Mouse (Mus musculus) left cerebral cortex, adult 18-20 months (tissue): ENCODE measurements at regions not wholly inside any gene's neighbourhood (a gene's known extent, or its start where the extent isn't known, plus 50 kb on each side); places are given as distances from the start of the nearest gene placed in this dataset.

Experiments
- DNase-seq, 2 experiments: peaks; one replicate each; pipeline ENCODE4 v3.0.0; 2021 to 2022; ENCODE audit warnings: low spot score in 2 of 2, mixed read lengths in 1 of 2

DNA sequence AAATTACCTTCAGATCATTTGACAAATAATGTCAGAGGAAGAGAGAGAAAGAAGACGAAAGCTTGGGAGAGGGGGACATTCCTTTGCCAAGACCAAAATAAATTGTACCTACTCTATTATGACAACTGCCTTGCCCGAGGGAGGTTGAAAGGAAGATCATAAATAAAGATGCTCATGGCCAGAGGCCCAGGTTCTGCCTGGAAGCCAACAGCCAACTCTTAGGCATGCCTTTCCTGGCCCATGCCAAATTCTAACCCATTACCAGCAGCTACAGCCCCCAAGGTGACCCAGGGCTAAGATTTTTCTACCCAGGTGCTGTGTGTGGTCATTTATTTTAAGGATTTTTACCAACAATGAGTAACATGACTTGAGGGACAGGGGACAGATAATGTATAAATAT lies 54.9 kb downstream of the Cbln1 start:
- no peak for DNase-seq

GRCm38 (mm10) chr8:87415051-87415630 lies 57.3 kb downstream of the Cbln1 start:
- no peak for DNase-seq

DNA sequence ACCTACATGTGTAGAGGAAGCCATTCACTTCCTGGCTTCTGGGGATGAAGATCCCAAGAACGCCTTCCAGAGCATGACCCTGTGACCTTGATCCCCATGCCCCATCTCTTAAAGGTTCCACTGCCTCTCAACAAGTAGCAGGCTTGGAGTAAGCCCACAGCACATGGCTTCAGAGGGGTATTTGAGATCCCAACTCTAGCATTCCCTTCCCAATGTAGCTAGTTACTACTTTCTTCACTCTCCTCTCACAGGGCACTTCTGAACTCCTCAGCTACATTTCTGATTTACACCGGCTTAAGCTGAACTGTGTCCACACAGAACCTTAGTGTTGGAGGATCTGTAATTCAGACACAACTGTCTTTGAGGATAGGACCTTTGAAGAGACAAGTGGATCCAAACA lies 83.4 kb downstream of the Cbln1 start:
- no peak for DNase-seq

DNA sequence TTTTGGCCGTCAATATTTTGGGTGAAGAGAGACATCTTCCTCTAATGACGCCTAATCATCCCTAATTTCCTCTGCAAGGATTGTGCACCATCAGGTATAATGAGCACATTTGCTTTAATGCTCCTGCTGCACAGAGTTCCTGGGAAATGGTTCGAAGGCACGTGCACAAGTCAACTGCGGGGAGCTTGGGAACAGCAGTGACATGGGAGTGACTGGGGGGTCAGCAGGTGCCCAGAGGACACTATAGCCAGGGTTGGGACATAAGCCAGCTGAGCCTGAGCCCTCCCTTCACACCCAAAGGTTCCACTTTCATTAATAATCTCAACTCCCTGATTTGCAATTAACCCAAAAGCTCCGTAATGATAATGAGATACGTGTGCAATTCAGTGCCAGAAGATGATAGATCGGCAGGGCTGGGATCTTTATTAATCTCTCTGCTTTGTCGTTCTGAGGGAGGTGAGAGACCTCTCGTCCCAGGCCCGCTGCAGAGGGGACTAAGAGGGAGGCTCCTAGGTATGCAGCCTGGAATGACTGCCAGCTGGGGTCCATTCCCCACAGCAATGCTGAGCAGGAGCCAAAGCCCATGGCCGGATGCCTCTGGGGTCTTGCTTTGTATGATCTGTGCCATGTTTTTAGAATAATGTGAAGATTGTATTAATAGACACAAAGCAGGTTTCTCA lies 88.7 kb downstream of the Cbln1 start:
- DNase-seq = no peak

GRCm38 (mm10) chr8:87382311-87382710 lies 90.1 kb downstream of the Cbln1 start:
- DNase-seq = no peak

DNA sequence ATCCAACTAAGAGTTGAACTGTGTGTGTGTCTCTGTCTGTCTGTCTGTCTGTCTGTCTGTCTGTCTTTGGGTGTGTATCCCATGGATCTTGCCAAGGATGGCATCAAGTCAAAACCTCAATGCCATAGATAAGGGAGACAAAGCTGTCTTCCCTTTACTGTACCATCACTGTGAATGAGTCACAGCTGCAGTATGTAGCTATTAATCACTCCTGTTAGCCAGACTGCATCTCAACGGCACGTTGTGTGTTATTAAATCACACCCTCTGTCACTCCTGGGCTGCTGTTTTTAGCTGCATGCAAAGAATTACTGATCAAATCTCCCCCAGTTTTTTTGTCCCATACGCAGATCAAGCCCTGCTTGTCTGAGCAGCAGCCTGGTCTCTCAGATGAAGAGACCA lies 91.6 kb downstream of the Cbln1 start:
- DNase-seq = no peak

- no peak for DNase-seq
Measured at GRCm38 (mm10) chr8:87379296-87379695, 93.1 kb downstream of the Cbln1 start.

DNA sequence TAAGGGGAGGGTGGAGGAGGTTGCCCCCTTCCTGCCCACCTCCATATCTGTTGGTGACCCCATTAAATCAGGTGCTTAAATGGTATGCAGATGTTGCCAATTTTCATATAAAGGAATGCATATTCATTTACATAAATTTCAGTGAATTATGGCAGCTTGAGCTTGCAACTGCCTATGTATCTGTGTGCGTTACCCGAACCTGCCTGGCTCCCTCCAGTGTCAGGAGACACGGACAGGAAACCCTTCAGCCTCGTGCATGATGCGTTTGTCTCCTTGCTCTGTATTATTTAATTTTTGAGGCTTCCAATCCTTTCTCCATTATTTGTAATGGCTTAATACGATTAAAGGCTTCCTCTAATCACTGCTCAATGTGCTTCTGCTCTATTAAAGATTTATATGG lies 98.4 kb downstream of the Cbln1 start:
- DNase-seq = no peak

DNA sequence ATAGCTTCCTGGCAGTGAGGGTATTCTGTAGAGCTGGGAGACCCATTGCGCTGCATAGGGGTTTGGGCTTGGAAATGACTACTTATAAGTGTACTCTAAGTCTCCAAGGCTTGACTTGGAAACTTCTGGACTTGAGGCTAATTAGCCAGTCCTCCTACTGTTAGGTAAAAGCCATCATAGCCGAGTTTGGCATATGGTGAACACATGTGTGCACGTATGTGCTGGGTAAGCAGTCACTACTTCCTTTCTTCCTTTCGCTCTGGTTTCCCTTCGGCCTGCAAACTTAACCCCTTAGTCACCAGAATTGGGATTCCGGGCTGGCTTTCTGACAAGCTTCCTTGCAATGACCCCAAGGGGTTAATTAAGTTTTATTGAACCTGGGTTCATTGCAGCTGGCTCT lies 98.9 kb downstream of the Cbln1 start:
- DNase-seq = no peak

GRCm38 (mm10) chr8:87372061-87372460 lies 100.3 kb downstream of the Cbln1 start:
- no peak for DNase-seq

DNA sequence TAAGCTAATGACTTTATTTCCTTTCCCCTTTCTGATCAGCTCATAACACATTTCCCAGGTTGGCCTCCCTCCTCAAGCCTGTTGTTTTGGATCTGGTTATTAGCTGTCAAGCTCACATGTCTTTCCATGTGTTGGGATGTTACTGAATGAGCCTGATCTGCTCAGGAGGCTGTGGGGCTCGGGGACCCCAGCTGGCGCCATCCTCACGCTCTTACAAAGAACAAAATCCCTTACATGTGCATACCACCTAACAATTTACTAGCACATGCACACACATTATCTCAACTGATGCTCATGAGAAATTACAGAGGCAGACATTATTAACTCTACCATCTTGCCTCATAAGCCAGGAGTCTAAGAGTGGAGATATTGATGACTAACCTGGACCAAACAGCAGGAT lies 102.2 kb downstream of the Cbln1 start:
- no peak for DNase-seq

- no peak for DNase-seq
Measured at GRCm38 (mm10) chr8:87350471-87350870, 121.9 kb downstream of the Cbln1 start.

GRCm38 (mm10) chr8:87349781-87350181 lies 122.6 kb downstream of the Cbln1 start:
- DNase-seq = no peak

DNA sequence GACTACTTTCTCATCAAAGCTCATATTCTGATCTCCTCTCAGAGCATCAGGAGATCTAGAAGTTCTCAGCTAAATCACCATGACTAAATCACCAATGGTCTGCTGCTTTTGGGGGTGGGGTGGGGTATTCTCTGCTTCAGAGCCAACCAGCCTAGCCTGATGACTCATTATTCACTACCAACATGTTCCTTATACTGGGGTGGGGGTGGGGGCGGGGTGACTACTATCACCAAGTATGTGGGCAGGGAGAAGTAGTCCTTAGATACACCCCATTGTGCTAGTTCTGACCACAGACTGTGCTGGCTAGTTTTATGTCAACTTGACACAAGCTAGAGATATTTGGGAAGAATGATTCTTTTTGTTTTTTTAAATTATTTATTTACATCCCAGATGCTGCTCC lies 143.0 kb downstream of the Cbln1 start:
- DNase-seq = no peak

- DNase-seq = no peak
Measured at GRCm38 (mm10) chr8:87314570-87314969, 157.8 kb downstream of the Cbln1 start.

- no peak for DNase-seq
Measured at GRCm38 (mm10) chr8:87311282-87311681, 161.1 kb downstream of the Cbln1 start.

DNA sequence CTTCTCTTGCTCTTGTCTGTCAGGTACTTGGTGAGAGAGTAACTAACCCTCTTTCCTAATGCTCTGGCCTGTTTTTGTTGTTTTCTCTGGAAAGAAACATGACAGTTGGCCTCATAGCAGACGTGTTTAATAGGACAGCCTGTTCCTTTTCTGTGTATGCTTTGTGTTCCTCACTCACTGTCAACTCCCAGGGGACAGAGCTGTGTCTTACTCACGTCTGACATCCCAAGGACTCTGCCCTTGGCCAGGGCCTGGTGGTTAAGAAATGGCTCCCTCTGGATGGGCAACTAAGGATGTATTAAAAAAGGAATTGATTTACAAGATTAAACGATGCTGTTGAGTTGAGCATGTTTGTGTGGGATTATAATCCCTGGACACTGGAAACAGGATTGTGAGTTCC lies 164.1 kb downstream of the Cbln1 start:
- no peak for DNase-seq

DNA sequence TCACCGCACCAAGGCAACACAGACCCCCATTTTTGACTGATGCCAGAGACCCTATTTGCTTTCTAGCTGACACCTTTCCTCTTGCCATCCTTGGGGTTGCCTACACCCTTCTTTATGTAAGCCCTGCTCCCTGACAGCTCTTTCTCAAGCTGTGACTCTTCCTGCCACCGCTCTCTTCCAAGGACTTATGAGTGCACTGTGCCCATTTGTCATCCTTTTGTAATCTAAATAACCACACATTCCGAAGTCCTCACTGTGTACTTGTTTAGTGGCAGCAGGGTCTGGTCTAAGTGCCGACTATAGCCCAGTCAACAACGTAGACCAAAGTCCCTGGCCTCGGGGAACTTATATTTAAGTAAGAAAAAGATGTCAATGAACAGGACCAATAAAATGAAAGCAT lies 167.4 kb downstream of the Cbln1 start:
- DNase-seq = no peak

- no peak for DNase-seq
Measured at GRCm38 (mm10) chr8:87303522-87303921, 168.9 kb downstream of the Cbln1 start.

GRCm38 (mm10) chr8:87297761-87298160 lies 174.6 kb downstream of the Cbln1 start:
- DNase-seq = no peak

DNA sequence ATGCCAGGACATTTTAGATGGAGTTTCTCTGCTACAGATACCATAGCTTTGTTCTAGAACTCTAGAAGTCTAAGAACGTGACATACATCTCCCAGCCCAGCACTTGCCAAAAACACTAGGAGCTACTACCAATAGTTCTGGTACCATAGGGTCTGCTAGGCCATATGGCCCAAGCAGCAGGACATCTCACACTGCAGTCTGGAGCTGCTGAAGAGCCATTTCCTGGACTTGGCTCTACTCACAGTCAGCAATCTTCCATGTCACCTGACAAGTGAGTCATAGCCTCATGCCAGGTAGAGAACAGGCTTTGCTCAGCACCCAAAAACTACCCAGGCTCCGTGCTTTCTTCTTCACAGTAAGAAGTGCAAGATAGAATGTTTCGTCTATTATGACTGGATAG lies 175.1 kb downstream of the Cbln1 start:
- no peak for DNase-seq

- DNase-seq = no peak
Measured at GRCm38 (mm10) chr8:87286059-87286458, 186.3 kb downstream of the Cbln1 start.

DNA sequence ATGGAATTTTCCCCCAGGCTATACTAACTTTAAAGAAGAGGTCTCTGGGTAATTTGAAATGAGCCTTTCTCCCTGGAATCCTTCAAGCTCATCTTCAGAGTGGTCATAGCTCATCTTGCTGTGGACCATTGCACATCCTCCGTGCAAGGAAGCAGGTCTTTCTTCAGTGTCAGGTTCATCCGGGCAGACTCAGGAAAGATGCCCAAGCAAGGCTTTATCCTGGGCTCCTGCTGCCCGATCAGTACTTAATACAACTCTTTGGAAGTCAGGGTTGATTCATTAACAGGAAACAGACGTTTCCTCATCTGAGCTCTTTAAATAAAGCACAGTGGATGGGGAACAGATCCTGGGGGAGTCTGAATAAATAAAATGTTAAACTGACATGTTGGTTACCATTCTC lies 188.1 kb downstream of the Cbln1 start:
- no peak for DNase-seq
